Mouse (Mus musculus) forebrain, embryonic 16.5 days (tissue): ENCODE measurements around the gene Pdcd1lg2. TPM values are rescaled to one million over a fixed set of nuclear protein-coding genes. Genes with fewer than 3 reads are reported as not detected.

Experiments used
- ATAC-seq: fragments of 200-750 bp; cut with Nextera tagmentation; 2 replicates; pipeline ENCODE4 v1.8.0; 2017; ENCODE audit warnings: mild to moderate bottlenecking, moderate library complexity
- H3K27ac ChIP-seq: fragments of 300-500 bp; sonication (generic); 2 replicates; pipeline ENCODE4 v1.5.1; 2014; ENCODE audit warnings: low read length, control low read depth
- H3K27me3 ChIP-seq: fragments of 300-500 bp; sonication (generic); replicated peaks from 2 replicates; pipeline ENCODE4 v1.6.1; 2014; ENCODE audit warnings: low read length; ENCODE audit not compliant: control insufficient read depth, insufficient read depth
- H3K36me3 ChIP-seq: fragments of 300-500 bp; sonication (generic); 2 replicates; pipeline ENCODE4 v1.6.1; 2014; ENCODE audit not compliant: control insufficient read depth, insufficient read depth
- H3K4me1 ChIP-seq: fragments of 300-500 bp; sonication (generic); replicated peaks from 2 replicates; pipeline ENCODE4 v1.6.1; 2014; ENCODE audit warnings: low read length; ENCODE audit not compliant: control insufficient read depth, insufficient read depth
- H3K4me2 ChIP-seq: fragments of 300-500 bp; sonication (generic); 2 replicates; pipeline ENCODE4 v1.6.1; 2014; ENCODE audit warnings: mild to moderate bottlenecking, low read length, control low read depth
- H3K4me3 ChIP-seq: fragments of 300-500 bp; sonication (generic); replicated peaks from 2 replicates; pipeline ENCODE4 v1.5.1; 2014; ENCODE audit warnings: mild to moderate bottlenecking, low read length, control low read depth
- H3K9ac ChIP-seq: fragments of 300-500 bp; sonication (generic); replicated peaks from 2 replicates; pipeline ENCODE4 v1.6.1; 2014; ENCODE audit warnings: low read depth, low read length, control low read depth
- H3K9me3 ChIP-seq: fragments of 300-500 bp; sonication (generic); 2 replicates; pipeline ENCODE4 v1.6.1; 2016; ENCODE audit warnings: low read length; ENCODE audit not compliant: control insufficient read depth
- WGBS: fragments of 180-500 bp; shearing (Covaris S2); extraction: QIAGEN DNeasy Blood & Tissue Kit; methylation state at CpG from one replicate; pipeline ENCODE4 v1.1.7; 2014; 5-methylcytosine and 5-hydroxymethylcytosine counted together
- polyA plus RNA-seq: library from polyadenylated mRNA; unstranded; fragments of >200 nt; fragmentation: Nextera tagmentation; extraction: Ambion mirVana; gene quantifications from 2 replicates; pipeline ENCODE4 v1.2.1, GENCODE M21; 2015

The Pdcd1lg2 gene
- polyA plus RNA-seq, 1 experiment from 2014 or later: not detected

- WGBS: 15% methylated on average over 6 of the region's 6 CpGs
- Histone ChIP-seq H3K9ac (no peak overlapping the region), H3K9me3 (no peaks in the 10 kb centered on the region)
Measured at GRCm38 (mm10) chr19:29501507-29501906, 90.8 kb downstream of the Pdcd1lg2 start.

GRCm38 (mm10) chr19:29504131-29504530 is 93.4 kb downstream of the Pdcd1lg2 start:
- 94% methylated on average over 2 of the region's 2 CpGs for WGBS
- Histone ChIP-seq H3K4me1 (0 out of 2 replicates have a peak, but pooled peaks cover 4% of the 10 kb centered on the region), H3K4me3 (no peak overlapping the region)

More at GRCm38 (mm10) chr19:29501507-29501906, 90.8 kb downstream of the Pdcd1lg2 start:
- ATAC-seq: peak; percentile 65
- no peaks in the 10 kb centered on the region for H3K27me3 ChIP-seq
- H3K4me2 ChIP-seq: peak overlapping the region; percentile 35
- H3K4me1 ChIP-seq: 0 out of 2 replicates have a peak, but pooled peaks cover 4% of the 10 kb centered on the region
- H3K4me3 ChIP-seq: no peak overlapping the region
- H3K36me3 ChIP-seq: no peaks in the 10 kb centered on the region
- H3K27ac ChIP-seq: no peak overlapping the region

GRCm38 (mm10) chr19:29505617-29506016 is 94.9 kb downstream of the Pdcd1lg2 start:
- H3K4me1 ChIP-seq: 0 out of 2 replicates have a peak, but pooled peaks cover 4% of the 10 kb centered on the region
- no peaks in the 10 kb centered on the region for H3K27me3 ChIP-seq
- H3K27ac ChIP-seq: no peak overlapping the region
- no peak overlapping the region for H3K4me2 ChIP-seq
- no peak overlapping the region for H3K4me3 ChIP-seq
- ATAC-seq: no peak
- H3K9ac ChIP-seq: no peak overlapping the region
- WGBS: 85% methylated on average over 7 of the region's 7 CpGs
- no peaks in the 10 kb centered on the region for H3K9me3 ChIP-seq
- H3K36me3 ChIP-seq: no peaks in the 10 kb centered on the region

More at GRCm38 (mm10) chr19:29504131-29504530, 93.4 kb downstream of the Pdcd1lg2 start:
- no peaks in the 10 kb centered on the region for H3K27me3 ChIP-seq
- H3K4me2 ChIP-seq: no peak overlapping the region
- no peak for ATAC-seq
- H3K9me3 ChIP-seq: no peaks in the 10 kb centered on the region
- H3K36me3 ChIP-seq: no peaks in the 10 kb centered on the region
- H3K9ac ChIP-seq: no peak overlapping the region
- no peak overlapping the region for H3K27ac ChIP-seq

GRCm38 (mm10) chr19:29508208-29508607 is 97.5 kb downstream of the Pdcd1lg2 start:
- no peak overlapping the region for H3K4me3 ChIP-seq
- H3K9me3 ChIP-seq: no peaks in the 10 kb centered on the region
- no peaks in the 10 kb centered on the region for H3K4me1 ChIP-seq
- no peaks in the 10 kb centered on the region for H3K27me3 ChIP-seq
- H3K4me2 ChIP-seq: no peak overlapping the region
- H3K27ac ChIP-seq: no peak overlapping the region
- no peak overlapping the region for H3K9ac ChIP-seq
- ATAC-seq: no peak
- WGBS: 47% methylated on average over 7 of the region's 7 CpGs
- no peaks in the 10 kb centered on the region for H3K36me3 ChIP-seq

GRCm38 (mm10) chr19:29509857-29510256 is 99.1 kb downstream of the Pdcd1lg2 start:
- Histone ChIP-seq H3K4me2 (no peak overlapping the region), H3K27me3 (no peaks in the 10 kb centered on the region), H3K4me1 (no peaks in the 10 kb centered on the region), H3K36me3 (no peaks in the 10 kb centered on the region), H3K27ac (no peak overlapping the region), H3K9me3 (no peaks in the 10 kb centered on the region), H3K9ac (no peak overlapping the region), H3K4me3 (no peak overlapping the region)
- ATAC-seq: no peak
- WGBS: 89% methylated on average over 7 of the region's 7 CpGs

GRCm38 (mm10) chr19:29511826-29512225 is 101.1 kb downstream of the Pdcd1lg2 start:
- Histone ChIP-seq H3K4me2 (no peak overlapping the region), H3K27me3 (no peaks in the 10 kb centered on the region), H3K4me3 (no peak overlapping the region), H3K9me3 (no peaks in the 10 kb centered on the region), H3K4me1 (no peaks in the 10 kb centered on the region), H3K27ac (no peak overlapping the region), H3K36me3 (no peaks in the 10 kb centered on the region), H3K9ac (no peak overlapping the region)
- 80% methylated on average over 2 of the region's 2 CpGs for WGBS
- ATAC-seq: no peak

GRCm38 (mm10) chr19:29513111-29513766 is 102.5 kb downstream of the Pdcd1lg2 start:
- WGBS: 56% methylated on average over 2 of the region's 2 CpGs
- Histone ChIP-seq H3K27ac (no peak overlapping the region), H3K9ac (no peak overlapping the region), H3K27me3 (no peaks in the 10 kb centered on the region), H3K4me1 (no peaks in the 10 kb centered on the region), H3K4me3 (no peak overlapping the region), H3K9me3 (no peaks in the 10 kb centered on the region), H3K4me2 (no peak overlapping the region), H3K36me3 (no peaks in the 10 kb centered on the region)
- no peak for ATAC-seq

- 96% methylated on average over 3 of the region's 3 CpGs for WGBS
- Histone ChIP-seq H3K36me3 (no peaks in the 10 kb centered on the region), H3K4me3 (no peak overlapping the region), H3K27me3 (no peaks in the 10 kb centered on the region), H3K9me3 (no peaks in the 10 kb centered on the region), H3K4me2 (no peak overlapping the region), H3K9ac (no peak overlapping the region), H3K4me1 (no peaks in the 10 kb centered on the region), H3K27ac (no peak overlapping the region)
- no peak for ATAC-seq
Measured at GRCm38 (mm10) chr19:29514130-29514529, 103.4 kb downstream of the Pdcd1lg2 start.

- no peak for ATAC-seq
- Histone ChIP-seq H3K4me2 (no peak overlapping the region), H3K9me3 (no peaks in the 10 kb centered on the region), H3K9ac (no peak overlapping the region), H3K27me3 (no peaks in the 10 kb centered on the region), H3K4me1 (no peaks in the 10 kb centered on the region), H3K27ac (no peak overlapping the region), H3K4me3 (no peak overlapping the region), H3K36me3 (no peaks in the 10 kb centered on the region)
- WGBS: 95% methylated on average over 3 of the region's 3 CpGs
Measured at GRCm38 (mm10) chr19:29515386-29515785, 104.7 kb downstream of the Pdcd1lg2 start.
